Mouse (Mus musculus) lung, postnatal 10 days (tissue): ENCODE data around the gene Evx1.

ENCODE experiments used
- DNase-seq: peaks from one replicate; pipeline ENCODE4 v3.0.0; 2021

Evx1 gene

DNA sequence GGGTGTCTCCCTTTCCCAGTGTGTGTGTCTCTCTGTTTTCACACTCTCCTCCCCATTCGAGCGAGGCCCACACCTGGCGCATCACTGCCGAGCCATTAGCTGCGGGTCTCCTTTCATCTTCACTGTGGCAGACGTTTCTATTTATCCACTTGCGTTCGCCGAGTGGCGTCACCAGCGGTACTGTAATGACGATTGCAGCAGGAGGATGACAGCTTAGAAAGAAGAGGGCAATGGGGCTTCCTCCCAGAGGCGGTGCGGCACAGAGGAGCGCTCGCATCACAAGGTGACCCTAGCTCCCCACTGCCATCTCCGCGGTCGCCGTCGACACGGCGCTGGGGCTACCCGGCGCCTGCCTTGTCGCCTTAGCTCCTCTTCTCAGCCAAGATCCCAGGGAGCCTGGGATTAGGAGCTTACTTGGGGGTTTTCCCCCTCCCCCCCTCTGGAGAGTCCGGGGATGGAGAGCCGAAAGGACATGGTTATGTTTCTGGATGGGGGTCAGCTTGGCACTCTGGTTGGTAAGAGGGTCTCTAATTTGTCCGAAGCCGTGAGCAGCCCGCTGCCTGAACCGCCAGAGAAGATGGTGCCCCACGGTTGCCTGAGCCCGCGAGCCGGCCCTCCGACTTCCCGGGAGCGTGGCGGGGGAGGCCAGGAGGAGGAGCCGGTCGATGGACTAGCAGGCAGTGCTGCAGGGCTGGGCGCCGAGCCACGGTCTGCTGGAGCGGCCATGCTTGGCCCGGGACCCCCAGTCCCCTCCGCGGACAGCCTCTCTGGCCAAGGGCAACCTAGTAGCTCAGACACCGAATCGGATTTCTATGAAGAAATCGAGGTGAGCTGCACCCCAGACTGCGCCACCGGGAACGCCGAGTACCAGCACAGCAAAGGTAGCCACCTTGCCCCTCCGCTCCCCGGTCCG, at the start of gene Evx1:
Gene Evx1 (plus strand): TSS at position 108 of the 913 bp plus-strand sequence.
- no peak for DNase-seq

DNA sequence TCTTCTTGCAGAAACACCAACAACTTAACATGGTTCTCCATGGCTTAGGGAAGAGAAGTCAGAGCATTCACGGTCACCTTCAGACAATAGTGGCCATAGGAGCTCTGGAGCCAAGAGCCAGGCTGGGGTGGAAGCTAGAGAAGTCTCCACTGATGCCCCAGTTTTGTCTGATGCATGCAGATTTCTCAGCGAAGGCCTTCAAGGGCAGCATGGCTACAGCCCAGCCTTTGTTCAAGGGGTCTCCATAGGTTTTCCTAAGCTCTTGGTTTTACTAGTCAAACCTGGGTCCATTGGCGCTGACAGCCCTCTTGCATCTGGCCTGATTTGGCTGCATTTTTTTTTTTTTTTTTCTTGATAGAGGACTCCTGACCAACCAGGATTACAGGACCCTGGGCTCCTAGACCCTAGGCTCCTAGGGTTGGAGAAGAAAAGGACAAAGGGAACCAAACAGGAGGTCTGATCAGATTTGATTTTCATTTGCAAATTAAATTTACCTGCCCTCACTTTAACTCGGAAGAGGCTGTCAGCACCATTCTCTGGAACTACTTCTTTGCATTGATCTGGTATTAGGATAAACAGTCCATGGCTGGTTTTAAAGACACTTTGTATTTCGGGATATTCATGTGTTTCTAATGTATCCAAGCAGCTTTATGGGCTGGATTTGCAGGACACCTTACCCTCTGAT, 49.0 kb upstream of the Evx1 start:
- DNase-seq: no peak

DNA sequence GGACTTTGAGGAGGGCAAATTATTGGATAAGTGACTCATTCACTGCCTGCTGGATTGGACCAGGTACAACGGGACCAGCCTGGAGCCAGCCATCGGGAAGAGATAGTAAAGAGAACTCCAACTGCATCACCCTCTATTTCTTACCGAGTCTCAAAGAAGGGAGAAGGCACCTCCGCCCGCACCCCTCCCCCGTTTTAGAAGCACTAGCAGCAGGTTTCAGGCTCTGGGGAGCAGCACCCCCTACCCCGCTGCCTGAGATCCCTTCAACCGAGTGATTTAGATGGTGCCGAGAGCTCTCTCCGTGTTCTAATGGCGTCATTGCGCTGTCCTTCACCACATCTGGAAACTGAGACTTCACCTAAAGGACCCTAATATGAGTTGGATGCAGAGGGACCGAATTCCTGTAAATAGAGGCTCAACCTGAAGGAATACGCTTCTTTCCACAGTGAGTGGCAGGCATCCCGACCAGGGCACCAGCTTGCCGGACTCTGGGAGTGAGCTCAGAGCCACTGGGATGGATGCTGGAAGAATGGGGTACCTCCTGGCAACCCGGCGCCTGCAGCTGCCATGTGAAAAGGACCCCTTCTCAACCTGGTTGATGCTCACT, 47.9 kb upstream of the Evx1 start:
- DNase-seq: no peak

DNA sequence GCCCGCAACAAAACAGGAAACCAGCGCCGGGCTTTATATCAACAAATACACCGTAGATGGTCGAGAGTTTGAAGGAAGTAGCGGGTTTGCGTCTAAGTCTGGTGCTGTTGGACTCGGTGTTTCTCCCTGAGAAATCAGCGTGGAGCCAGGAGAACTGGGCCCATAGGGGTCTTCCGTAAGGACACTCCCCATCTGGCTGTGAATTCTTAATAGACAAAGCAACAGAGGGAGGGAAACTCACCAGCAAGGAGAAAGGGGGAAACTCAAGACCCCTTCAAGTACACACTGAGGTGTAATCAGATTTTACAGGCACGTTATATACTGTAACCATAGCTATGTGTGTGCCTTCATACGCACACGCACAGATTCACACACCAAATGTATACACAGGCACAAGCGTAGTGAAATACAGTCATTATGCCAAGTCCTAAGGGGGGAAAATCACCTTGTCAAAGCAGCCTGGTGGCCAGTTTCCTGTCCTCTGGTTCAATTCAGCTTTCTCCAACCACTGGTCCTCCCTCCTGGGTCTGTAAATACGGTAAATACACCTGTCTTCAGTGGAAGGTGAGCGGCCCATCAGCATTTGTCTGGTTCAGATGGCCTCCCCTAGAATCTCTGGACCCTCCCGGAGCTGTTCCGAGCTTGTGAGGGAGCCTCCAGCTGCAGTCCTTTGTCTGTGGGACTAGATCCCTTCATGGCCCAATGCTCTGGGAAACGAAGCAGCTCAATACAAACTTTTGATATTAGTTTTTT, 47.2 kb upstream of the Evx1 start:
- DNase-seq: no peak

DNA sequence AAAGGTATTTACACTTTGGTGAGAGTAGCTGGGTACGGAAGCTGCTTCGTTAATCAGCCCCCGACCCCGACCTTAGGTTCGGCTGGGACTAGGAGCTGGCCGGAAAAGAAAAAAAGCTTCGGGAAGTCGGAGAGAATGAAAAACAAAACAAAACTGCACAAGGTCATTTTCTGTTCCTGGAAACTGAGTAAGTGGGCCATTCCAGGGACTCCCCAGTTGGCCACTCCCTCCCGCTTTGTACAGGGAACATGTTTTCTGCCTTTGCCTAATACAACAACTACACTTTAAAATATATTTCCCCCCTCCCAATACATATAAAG, 46.7 kb upstream of the Evx1 start:
- DNase-seq: no peak

DNA sequence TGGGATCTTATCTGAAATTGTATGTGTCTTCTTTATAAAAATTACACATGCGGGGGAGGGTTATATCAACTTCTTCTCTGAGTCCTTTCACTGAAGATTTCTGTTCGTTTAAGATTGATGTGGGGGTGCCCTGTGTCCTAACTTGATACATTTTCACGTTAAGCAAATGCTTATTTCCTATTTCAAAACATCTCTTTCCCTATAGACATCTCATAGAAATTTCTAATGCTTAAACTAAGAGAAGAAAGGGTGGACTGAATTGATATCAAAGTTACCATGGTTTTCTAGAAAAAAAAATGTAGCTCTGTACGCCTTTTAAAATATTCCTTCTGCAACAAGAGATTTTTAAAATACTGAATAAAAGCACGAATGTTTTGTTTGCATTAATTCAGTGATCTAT, 46.1 kb upstream of the Evx1 start:
- no peak for DNase-seq

DNA sequence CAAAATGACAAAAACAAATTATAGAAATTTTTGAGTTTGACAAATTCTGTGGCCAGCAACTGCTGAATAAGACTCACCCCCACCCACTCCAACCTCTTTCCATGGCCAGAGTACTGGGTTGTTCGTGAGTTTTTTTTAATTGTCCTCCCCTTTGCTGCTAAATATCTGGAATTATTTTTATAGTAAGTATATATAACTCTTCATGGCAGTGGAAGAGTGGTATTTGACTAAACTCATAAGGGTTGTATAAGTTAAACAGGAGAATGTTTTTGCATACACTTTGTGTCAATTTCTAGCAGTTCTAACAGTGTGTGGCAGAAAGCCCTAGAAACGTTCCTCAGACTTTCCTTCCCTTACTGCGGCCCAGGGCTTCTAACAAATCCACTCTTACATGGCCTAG, 45.6 kb upstream of the Evx1 start:
- no peak for DNase-seq

DNA sequence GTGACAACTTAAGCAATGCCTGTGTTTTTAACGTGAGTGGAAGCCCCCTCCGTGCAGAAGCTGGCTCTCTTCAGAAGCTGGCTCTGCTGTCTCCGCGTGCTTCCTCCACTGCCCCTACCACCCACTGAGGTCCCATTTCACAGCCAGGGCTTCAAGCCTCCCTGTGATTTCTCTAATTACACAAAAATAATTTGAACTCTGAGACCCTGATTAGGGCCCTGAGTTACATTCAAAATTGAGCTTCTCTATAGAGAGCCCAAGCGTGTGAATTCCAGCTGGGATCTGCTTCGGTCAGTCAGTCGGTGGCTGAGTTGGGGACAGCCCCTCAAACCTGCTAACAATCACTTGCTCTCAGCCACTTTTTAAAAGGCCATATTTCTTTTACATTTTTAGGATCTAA, 45.0 kb upstream of the Evx1 start:
- no peak for DNase-seq

DNA sequence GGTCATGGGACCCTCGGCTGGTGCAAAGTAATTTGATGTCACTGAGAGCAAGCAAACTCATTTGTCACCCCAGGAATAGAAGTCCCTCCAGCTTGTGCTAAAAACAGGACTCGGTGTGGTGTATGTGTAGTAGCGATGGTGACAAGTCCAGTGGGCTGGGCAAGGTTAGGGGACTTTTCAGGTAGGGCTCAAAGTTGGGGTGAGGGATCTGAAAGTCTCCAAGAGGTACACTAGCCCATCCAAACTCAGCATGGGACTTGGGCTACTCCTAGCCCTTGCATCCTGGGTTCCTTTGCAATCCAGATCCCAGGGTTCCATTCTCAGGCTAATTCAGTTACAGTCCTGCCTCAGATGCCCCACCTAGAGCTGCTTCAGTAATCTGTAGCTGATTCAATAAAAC, 44.5 kb upstream of the Evx1 start:
- no peak for DNase-seq

DNA sequence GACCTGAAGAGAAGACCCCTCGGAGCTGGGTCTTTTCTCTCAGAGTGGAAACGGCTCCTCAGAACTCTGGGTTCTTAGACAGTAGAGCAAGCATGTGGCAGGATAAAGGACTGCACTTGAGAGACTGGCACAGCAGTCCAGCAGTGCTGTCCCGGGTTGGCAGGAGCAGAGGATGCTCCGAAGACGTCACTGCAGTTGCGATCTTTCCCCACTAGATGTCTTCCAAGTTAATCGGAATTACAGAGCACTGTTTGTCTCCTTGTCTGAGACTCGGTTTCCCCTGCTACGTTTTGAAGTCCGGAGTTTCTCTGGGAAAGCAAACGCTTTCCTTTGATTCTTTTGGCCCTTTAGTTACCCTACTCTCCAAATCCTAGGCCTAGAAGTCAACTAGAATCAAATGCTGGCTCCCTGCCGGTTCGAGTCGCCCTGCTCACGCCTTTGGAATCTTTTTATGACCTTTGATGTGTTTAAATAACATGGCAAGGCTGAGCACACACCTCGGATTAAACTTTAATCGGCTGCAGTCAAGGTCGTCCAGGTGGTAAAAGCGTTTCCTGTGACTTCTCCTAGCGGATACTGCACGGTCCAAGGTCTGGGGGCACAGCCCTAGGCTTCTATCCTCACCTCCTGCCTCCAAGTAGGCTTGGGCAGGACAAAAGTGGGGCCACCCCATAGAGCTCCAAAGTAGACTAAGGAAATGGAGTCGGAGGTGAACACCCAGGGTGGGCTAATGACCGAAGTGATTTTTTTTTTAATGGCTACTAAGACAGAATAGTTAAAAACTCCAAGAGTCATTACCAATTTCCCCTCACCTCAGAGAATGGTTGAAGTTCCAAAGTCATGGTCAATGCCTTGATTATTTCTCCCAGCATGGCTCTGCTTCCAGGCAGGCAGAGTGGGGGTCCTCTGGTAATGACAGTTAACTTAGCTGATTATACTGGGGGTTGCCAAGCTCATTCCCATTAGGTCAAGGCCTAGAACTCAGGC, 42.5 kb upstream of the Evx1 start:
- DNase-seq: peak; percentile 81

DNA sequence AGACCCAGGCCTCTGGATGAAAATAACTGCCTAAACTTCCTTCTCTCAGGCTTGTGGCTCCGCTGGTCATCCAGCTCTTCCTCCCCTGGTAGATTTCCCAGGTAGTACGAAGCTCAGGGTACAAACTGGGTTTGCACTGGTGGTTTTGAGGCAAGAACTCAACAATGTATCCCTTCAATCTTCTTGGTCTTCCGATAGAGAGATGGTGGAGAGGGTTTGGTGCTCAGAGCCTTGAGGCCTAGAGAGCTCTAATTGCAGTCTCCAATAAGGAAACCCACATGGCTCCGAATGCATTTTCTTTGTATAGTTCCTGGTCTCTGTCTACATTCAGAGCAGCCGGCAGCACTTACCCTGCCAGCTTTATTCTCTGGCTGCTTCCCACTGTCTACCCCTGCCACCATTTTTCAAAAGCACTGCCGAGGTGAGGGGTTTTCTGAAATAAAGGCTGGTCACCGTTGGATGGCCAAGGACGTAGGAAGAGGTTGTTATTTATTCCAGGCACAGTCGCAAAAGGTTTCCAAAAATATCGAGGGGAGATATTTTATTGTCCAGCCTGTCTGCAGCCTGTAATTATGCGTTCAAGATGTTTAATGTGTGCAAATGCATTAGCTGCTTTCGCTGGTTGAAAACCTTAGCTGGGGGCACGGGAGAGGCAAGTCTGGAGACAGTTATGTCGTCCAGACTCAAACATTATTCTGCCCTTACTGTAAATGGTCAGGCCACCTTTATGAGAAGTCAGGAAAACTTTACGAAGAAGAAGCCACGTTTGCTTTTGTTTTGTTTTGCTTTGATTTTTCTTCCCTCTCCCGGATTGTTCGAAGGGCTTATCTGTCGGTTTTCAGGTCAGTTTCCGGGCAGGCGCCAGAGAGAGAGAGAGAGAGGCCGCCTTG, 40.3 kb upstream of the Evx1 start:
- no peak for DNase-seq

DNA sequence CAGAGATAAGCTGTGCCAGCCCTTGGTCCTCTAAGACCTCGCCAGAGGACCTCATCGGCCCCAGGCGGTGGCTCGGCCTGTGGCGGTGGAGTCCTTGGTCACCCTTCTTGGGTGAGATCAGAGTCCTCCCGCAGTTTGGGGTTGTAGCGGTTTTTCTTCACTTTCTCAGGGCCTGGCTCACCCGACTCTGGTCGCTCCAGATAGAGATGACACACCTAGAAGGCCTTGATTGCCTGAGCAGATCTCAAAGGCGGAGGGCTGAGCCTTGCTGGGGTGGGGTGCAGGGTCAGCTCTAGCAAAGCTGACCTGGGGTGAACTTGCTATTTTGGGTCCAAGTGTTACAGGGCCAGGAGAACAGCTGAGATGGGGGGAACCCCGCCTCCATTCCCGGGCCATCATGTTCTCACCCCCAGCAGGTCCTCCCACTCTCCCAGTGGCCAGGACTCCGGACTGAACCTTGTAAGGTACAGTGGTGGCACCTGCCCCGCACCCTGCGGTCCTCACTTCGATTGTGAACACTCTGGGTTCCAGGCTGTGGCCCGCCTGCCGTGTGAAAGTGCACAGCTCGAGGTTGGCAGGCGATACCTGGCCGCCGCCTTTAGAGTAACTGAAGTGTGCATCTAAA, 39.5 kb upstream of the Evx1 start:
- no peak for DNase-seq

DNA sequence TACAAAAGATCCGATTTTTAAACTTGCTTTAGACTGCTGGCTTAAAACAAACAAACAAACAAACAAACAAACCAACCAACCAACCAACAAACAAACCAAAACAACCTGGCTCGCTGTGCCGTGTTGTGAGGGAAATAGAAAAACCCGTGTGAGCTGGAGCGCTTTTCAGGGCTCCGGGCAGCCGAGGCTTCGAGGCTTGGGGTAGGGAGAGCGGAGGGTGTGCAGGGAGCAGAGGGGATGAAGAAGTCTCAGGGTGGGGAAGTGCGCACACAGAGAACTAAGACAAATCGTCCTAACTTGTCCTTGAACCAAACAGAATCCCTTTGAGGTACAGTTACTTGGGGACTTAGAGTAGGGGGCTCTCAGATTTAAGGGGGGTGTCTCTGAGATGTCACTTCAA, 38.7 kb upstream of the Evx1 start:
- no peak for DNase-seq

DNA sequence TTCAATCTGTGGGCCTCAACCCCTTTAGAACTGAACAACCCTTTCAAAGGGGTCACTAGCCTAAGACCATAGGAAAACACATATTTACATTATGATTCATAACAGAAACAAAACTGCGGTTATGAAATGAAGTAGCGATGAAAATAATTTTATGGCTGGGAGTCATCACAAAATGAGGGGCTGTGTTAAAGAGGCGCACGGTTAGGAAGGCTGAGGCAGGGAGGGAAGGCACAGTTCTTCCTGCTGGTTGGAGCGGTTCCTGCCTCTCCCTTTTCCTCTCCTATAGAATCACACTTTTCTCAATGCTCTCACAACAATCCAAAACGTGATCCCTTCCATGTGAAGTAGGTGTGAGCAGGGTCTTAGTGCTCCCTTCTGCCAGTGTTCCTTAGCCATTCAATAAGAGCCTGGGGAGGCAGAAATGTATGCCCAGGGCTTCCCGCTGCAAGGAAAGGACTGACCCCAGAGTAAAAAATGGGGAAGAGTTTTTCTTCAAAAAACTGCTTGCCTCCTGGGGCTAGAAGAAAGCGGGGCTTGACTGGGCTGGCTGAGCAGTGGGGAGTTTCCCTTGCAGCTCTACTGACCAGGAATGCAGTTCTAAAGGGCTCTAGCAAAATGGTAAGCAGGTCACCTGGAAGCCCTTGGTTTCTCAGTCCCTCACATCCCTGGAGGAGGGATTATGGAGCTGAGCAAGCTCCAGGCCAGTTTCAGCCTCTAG, 37.6 kb upstream of the Evx1 start:
- DNase-seq: no peak

DNA sequence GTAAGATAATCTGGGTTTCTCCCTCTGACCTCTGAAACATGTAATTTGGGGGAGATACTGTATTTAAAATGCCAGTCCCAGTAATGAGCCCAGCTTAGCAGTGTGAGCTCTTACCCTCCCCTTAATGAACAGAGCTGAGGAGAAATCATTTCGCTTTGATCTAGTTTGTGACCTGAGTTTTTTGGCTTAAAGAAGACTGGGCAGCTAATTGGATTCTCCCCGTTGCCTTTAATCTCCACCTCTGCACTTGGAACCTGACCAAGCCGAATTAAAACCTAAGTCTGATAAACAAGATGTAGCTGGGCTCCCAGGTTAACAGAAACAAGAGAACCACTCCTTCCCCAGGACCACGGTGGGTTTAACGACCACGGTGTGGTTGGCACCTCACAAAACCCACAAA, 36.9 kb upstream of the Evx1 start:
- DNase-seq: no peak

DNA sequence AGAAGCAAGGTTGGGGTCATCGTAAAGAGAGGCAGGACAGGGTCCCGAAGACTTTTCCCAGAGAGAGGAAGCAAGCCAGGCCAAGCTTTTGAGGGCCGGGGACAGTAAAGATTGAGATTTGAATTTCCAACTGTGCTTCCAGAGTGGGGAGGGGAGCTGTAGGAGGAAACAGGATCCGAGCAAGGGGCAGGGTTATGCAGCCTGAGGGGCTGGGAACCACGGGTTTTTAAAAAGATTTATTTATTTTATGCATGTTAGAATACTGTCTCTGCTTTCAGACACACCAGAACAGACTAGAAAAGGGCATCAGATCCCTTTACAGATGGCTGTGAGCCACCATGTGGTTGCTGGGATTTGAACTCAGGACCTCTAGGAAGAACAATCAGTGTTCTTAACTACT, 36.4 kb upstream of the Evx1 start:
- DNase-seq: no peak

DNA sequence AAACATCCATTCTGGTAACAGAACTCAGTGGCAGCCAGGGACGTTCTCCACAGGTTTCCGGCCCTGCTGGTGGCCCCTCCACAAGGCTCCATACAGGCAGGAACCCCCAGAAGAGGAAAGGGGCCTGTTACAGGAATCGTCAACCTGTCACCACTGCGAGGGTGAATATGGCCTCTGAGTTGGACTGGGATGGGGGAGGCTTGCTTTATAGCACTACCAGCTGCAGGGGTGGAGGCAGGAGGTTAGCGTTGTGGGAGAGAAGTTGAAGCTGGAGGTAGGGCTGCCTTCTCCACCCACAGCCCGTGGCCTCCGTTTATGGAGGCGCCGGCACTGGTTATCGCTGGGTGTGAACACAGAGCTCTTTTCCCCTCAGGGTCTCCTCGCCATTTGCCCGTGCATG, 32.2 kb upstream of the Evx1 start:
- DNase-seq: no peak

DNA sequence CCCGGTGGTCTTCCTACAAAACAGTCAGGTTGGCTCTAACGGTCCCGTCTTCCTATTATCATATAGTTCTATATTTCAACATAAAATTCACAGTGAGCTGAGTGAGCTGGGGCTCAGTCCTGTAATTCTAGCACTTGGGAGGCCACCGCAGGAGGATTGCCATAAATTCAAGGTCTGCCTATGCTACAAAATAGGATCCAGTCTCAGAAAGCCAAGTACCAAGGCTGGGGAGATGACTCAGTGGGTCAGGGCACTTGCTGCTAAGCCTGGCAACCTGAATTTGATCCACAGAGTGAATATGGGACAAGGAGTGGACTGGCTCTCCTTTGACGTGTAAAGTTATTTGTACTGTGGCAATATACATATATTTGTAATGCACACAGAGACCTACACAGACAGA, 29.4 kb upstream of the Evx1 start:
- no peak for DNase-seq

DNA sequence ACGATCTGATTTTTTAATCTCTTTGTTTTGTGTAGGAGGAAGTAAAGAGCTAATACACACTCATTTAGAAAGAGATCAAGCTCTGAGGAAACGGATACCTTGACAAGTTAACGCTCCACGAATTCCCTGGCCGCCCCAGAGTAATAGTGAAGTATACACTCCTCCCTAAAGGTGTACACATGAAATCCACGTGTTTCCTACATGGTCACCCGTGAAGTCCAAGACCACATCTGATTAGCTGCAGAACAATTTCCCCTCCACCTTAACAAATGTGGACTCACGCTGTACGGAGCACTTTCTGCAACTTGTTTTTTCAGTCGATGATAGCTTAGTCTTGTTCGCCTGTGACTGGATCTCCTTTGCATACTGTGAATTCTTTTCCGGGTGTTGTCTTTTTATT, 23.1 kb upstream of the Evx1 start:
- no peak for DNase-seq
